17 mouse cellular contexts compared by ENCODE assay signal in the genomic region with DNA sequence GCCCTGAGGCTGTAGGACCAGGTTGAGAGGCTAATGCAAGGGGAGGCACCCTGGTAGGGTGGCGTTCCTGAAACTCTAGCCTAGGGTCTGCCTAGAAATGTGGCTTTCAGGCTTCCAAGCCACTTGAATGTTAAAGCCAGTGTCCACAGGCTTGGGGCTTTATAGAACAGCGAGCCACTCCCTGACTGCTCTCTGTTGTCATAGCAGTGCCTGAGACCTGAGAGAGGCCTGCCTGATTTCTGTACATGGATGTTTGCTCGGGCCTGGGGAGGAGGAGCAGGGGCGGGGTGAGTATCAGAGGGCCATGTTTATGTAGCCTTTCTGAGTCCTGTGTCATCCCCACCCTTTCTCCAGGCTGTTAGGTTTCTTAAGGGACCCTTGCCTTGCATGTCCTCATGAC.
DNase-seq lines count a peak whose midpoint lies in the region; ATAC-seq and TF ChIP-seq lines count a peak whose summit lies in the region.
"Had no signal": no experiment of that assay in that cellular context is flagged by ENCODE, and none has a peak within 500 bp of the region (broad histone marks: within the 10 kb centered on the region; RNA-seq: fewer than 3 reads in every experiment).

No protein-coding gene starts in this region.

- DNase-seq in hindbrain, embryonic 10.5 days (ENCODE audit: low spot score) = no peak
- DNase-seq in lung, postnatal 25 days (ENCODE audit: low spot score) = no peak
- no peak for DNase-seq in kidney, adult 11 months
- DNase-seq: adrenal gland, adult 8-10 months; adrenal gland, postnatal 36 days; cerebellum, adult 2 months; cerebellum, postnatal 10 days; embryo, embryonic 11 days; heart, adult 18-20 months had no signal

- H3K27ac ChIP-seq in hindbrain, embryonic 10.5 days = peak overlapping the region; percentile 31; the same call in 1 of the 2 replicates
- H3K27ac ChIP-seq in hindbrain, embryonic 13.5 days = no peak overlapping the region
- no peak overlapping the region for H3K27ac ChIP-seq in intestine, embryonic 15.5 days
- H3K27ac ChIP-seq: embryonic facial prominence, embryonic 12.5 days; forebrain, embryonic 13.5 days; heart, embryonic 10.5 days had no signal

- peaks cover 51% of the 10 kb centered on the region for H3K4me1 ChIP-seq in hindbrain, embryonic 10.5 days (replicated peaks)
- peaks cover 26% of the 10 kb centered on the region for H3K4me1 ChIP-seq in hindbrain, embryonic 13.5 days (replicated peaks)
- peaks cover 14% of the 10 kb centered on the region for H3K4me1 ChIP-seq in intestine, embryonic 15.5 days (replicated peaks)

- TF ChIP-seq POLR2A in myocyte (IDR thresholded peaks at IDR 0.05; ENCODE audit: insufficient read length, low read depth) = no peak

- no peaks in the 10 kb centered on the region for H3K27me3 ChIP-seq in hindbrain, embryonic 10.5 days (ENCODE audit: insufficient read depth, poor library complexity, severe bottlenecking)
- H3K27me3 ChIP-seq in hindbrain, embryonic 13.5 days = no peaks in the 10 kb centered on the region
- H3K27me3 ChIP-seq in intestine, embryonic 15.5 days (replicated peaks) = no peaks in the 10 kb centered on the region
- H3K27me3 ChIP-seq in myocyte (ENCODE audit: control insufficient read depth, insufficient read depth, insufficient read length) = no peaks in the 10 kb centered on the region
- H3K27me3 ChIP-seq: embryonic facial prominence, embryonic 12.5 days; forebrain, embryonic 13.5 days had no signal

- 78% methylated on average over 4 of the region's 4 CpGs for WGBS in hindbrain, embryonic 10.5 days
- 82% methylated on average over 4 of the region's 4 CpGs for WGBS in hindbrain, embryonic 13.5 days
- 60% methylated on average over 4 of the region's 4 CpGs for WGBS in intestine, embryonic 15.5 days

- no peaks in the 10 kb centered on the region for H3K79me2 ChIP-seq in myocyte (ENCODE audit: control insufficient read depth, insufficient read depth)

- no peak for ATAC-seq in hindbrain, embryonic 13.5 days (ENCODE audit: low FRiP score)
- peak; percentile 50 for ATAC-seq in intestine, embryonic 15.5 days
- ATAC-seq: forebrain, embryonic 13.5 days; hindbrain, embryonic 16.5 days; inflammation-experienced regulatory T-cells, adult 6 months had no signal

- H3K4me2 ChIP-seq in hindbrain, embryonic 13.5 days = no peak overlapping the region
- H3K4me2 ChIP-seq in intestine, embryonic 15.5 days (replicated peaks) = no peak overlapping the region
- peak overlapping the region; percentile 19 for H3K4me2 ChIP-seq in myocyte (ENCODE audit: low read depth)
- H3K4me2 ChIP-seq: embryonic facial prominence, embryonic 12.5 days; forebrain, embryonic 13.5 days had no signal

- H3K9me3 ChIP-seq in hindbrain, embryonic 10.5 days = no peaks in the 10 kb centered on the region
- no peaks in the 10 kb centered on the region for H3K9me3 ChIP-seq in hindbrain, embryonic 13.5 days
- no peaks in the 10 kb centered on the region for H3K9me3 ChIP-seq in intestine, embryonic 15.5 days
- H3K9me3 ChIP-seq: embryonic facial prominence, embryonic 12.5 days; forebrain, embryonic 13.5 days; heart, embryonic 10.5 days had no signal

- H3K4me3 ChIP-seq in hindbrain, embryonic 10.5 days = no peak overlapping the region
- no peak overlapping the region for H3K4me3 ChIP-seq in hindbrain, embryonic 13.5 days
- no peak overlapping the region for H3K4me3 ChIP-seq in intestine, embryonic 15.5 days (replicated peaks)
- no peak overlapping the region for H3K4me3 ChIP-seq in myocyte
- H3K4me3 ChIP-seq: embryonic facial prominence, embryonic 12.5 days; forebrain, embryonic 13.5 days; heart, embryonic 10.5 days had no signal

- no peaks in the 10 kb centered on the region for H3K36me3 ChIP-seq in hindbrain, embryonic 10.5 days
- no peaks in the 10 kb centered on the region for H3K36me3 ChIP-seq in hindbrain, embryonic 13.5 days
- no peaks in the 10 kb centered on the region for H3K36me3 ChIP-seq in intestine, embryonic 15.5 days
- H3K36me3 ChIP-seq in myocyte (ENCODE audit: control insufficient read depth, insufficient read depth) = no peaks in the 10 kb centered on the region
- H3K36me3 ChIP-seq: embryonic facial prominence, embryonic 12.5 days had no signal

- H3K9ac ChIP-seq in hindbrain, embryonic 13.5 days = no peak overlapping the region
- H3K9ac ChIP-seq in intestine, embryonic 15.5 days = no peak overlapping the region
- H3K9ac ChIP-seq: embryonic facial prominence, embryonic 12.5 days; forebrain, embryonic 13.5 days had no signal

- H3ac ChIP-seq in myocyte (ENCODE audit: control insufficient read depth, insufficient read length) = no peak overlapping the region

TF ChIP-seq in myocyte, 11 proteins besides CTCF, POLR2A, EP300 and RAD21:
- TF ChIP-seq SRF (IDR thresholded peaks at IDR 0.05; ENCODE audit: control insufficient read depth, insufficient read length, low read depth) (no peak), TCF12 (IDR thresholded peaks at IDR 0.05; ENCODE audit: insufficient read depth, poor library complexity, severe bottlenecking) (no peak), MYOG (IDR thresholded peaks at IDR 0.05; ENCODE audit: control insufficient read depth in 1 of 3, insufficient read depth in 1 of 3, insufficient read length in 2 of 3, low read depth in 2 of 3) (no peak), MYOD1 (IDR thresholded peaks at IDR 0.05; ENCODE audit: control insufficient read depth in 1 of 3, insufficient read length in 2 of 3, low read depth in 2 of 3) (no peak), E2F4 (IDR thresholded peaks at IDR 0.05; ENCODE audit: insufficient read depth) (no peak), USF1 (IDR thresholded peaks at IDR 0.05; ENCODE audit: low read depth) (no peak), REST (IDR thresholded peaks at IDR 0.05; ENCODE audit: insufficient read depth, insufficient read length) (no peak), TCF3 (IDR thresholded peaks at IDR 0.05; ENCODE audit: insufficient read length, low read depth) (no peak), POLR2AphosphoS2 (IDR thresholded peaks at IDR 0.05; ENCODE audit: insufficient read length, low read depth) (no peak), CEBPB (IDR thresholded peaks at IDR 0.05; ENCODE audit: insufficient read depth, poor library complexity, severe bottlenecking) (no peak), MAX (IDR thresholded peaks at IDR 0.05; ENCODE audit: low read depth) (no peak)
